Mouse (Mus musculus): ENCODE measurements around the gene Slc22a8.

DNA sequence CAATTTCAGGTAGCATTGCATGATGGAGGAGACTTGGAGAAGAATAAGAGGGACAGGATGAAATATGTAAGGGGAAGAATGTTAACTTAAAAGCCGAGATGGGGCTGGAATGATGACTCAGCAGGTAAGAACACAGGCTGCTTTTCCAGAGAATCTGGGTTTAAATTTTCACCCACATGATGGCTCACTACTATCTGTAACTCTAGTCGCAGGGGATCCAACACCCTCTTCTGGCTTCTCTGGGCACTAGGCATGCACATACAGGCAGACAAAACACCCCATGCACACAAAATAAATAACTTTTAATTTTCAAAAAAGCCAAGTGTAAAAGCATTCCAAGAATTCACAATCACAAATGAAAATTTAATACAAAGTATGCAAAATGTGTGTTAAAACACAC is 25.8 kb upstream of the Slc22a8 start:
- TF ChIP-seq EP300 (IDR thresholded peaks at IDR 0.05; ENCODE audit: low read depth) (no peak), CTCF (IDR thresholded peaks at IDR 0.05; ENCODE audit: low read depth) (no peak)

All from liver, postnatal 0 days (tissue).